In the genomic region with DNA sequence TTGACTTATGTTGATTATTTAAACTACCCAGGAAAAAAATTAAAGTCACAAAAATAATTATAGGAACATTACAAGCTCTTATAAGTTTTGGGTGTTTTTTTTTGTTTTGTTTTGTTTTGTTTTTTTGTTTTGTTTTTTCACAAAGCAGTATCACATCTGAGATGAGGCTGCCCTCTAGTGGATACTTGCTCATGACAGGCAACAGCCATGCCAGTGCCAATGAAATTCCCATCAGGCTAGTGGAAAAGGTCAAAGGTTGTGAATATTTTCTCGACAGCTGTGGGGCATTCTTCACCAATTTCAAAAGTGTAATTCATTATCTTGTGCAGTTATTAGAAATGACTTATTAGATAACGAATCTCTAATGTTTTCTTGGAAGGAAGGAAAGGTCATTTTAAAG, we compare ENCODE assay signal across 9 mouse cellular contexts.
DNase-seq lines count a peak whose midpoint lies in the region; ATAC-seq and TF ChIP-seq lines count a peak whose summit lies in the region.
"Had no signal": no experiment of that assay in that cellular context is flagged by ENCODE, and none has a peak within 500 bp of the region (broad histone marks: within the 10 kb centered on the region; RNA-seq: fewer than 3 reads in every experiment).

No protein-coding gene starts in this region.

- H3K36me3 ChIP-seq in forebrain, postnatal 0 days (ENCODE audit: insufficient read depth): no peaks in the 10 kb centered on the region
- no peaks in the 10 kb centered on the region for H3K36me3 ChIP-seq in forebrain, embryonic 16.5 days (ENCODE audit: control insufficient read depth, insufficient read depth)
- H3K36me3 ChIP-seq: lung, embryonic 15.5 days had no signal

- no peak overlapping the region for H3K9ac ChIP-seq in forebrain, postnatal 0 days
- H3K9ac ChIP-seq in forebrain, embryonic 16.5 days (replicated peaks; ENCODE audit: low read depth, low read length): no peak overlapping the region
- H3K9ac ChIP-seq: lung, embryonic 15.5 days had no signal

- peak; percentile 86 for TF ChIP-seq CTCF in forebrain, postnatal 0 days (IDR thresholded peaks at IDR 0.05; ENCODE audit: low read depth)
- TF ChIP-seq CTCF in embryonic fibroblast, embryonic 13.5 days (IDR thresholded peaks at IDR 0.05; ENCODE audit: borderline replicate concordance, insufficient read depth, low read length): peak; percentile 14; the same call in 1 of the 2 replicates

- H3K4me1 ChIP-seq in forebrain, postnatal 0 days (ENCODE audit: insufficient read depth): 0 out of 2 replicates have a peak, but pooled peaks cover 3% of the 10 kb centered on the region
- H3K4me1 ChIP-seq in forebrain, embryonic 16.5 days (replicated peaks; ENCODE audit: control insufficient read depth, insufficient read depth, low read length): no peaks in the 10 kb centered on the region; the same call in none of the 2 replicates
- peaks cover 7% of the 10 kb centered on the region; the same call in 1 of the 2 replicates for H3K4me1 ChIP-seq in embryonic fibroblast, embryonic 13.5 days (ENCODE audit: control insufficient read depth, insufficient read depth, low read length)

- DNase-seq in forebrain, postnatal 0 days: peak; percentile 81
- peak; percentile 57 for DNase-seq in urinary bladder, postnatal 25 days (ENCODE audit: low spot score)
- DNase-seq in urinary bladder, postnatal 10 days (ENCODE audit: low spot score): no peak
- peak; percentile 74 for DNase-seq in layer of hippocampus, adult 11-12 months (ENCODE audit: low spot score)
- peak; percentile 55 for DNase-seq in mesoderm, embryonic 11.5 days (ENCODE audit: low read depth, low spot score)
- DNase-seq in ovary, postnatal 10 days (ENCODE audit: low spot score): no peak

- peaks cover 6% of the 10 kb centered on the region for H3K27me3 ChIP-seq in forebrain, postnatal 0 days (ENCODE audit: insufficient read depth, low read length)
- H3K27me3 ChIP-seq in forebrain, embryonic 16.5 days (replicated peaks; ENCODE audit: control insufficient read depth, insufficient read depth, low read length): peaks cover 22% of the 10 kb centered on the region

- H3K27ac ChIP-seq in forebrain, postnatal 0 days (ENCODE audit: low read depth, low read length): no peak overlapping the region
- no peak overlapping the region for H3K27ac ChIP-seq in forebrain, embryonic 16.5 days (ENCODE audit: low read length)
- no peak overlapping the region for H3K27ac ChIP-seq in embryonic fibroblast, embryonic 13.5 days (ENCODE audit: insufficient read depth, low read length)
- H3K27ac ChIP-seq: lung, embryonic 15.5 days had no signal

- no peak for ATAC-seq in forebrain, postnatal 0 days
- ATAC-seq in forebrain, embryonic 16.5 days: no peak

- H3K9me3 ChIP-seq in forebrain, postnatal 0 days (ENCODE audit: low read length): no peaks in the 10 kb centered on the region
- no peaks in the 10 kb centered on the region for H3K9me3 ChIP-seq in forebrain, embryonic 16.5 days (ENCODE audit: control insufficient read depth, low read length)
- H3K9me3 ChIP-seq: lung, embryonic 15.5 days had no signal

- no peak for TF ChIP-seq POLR2A in embryonic fibroblast, embryonic 13.5 days (IDR thresholded peaks at IDR 0.05; ENCODE audit: low read depth, low read length)

- no peak overlapping the region for H3K4me3 ChIP-seq in forebrain, postnatal 0 days (ENCODE audit: low read depth, low read length)
- H3K4me3 ChIP-seq in forebrain, embryonic 16.5 days (replicated peaks; ENCODE audit: low read length): no peak overlapping the region
- no peak overlapping the region for H3K4me3 ChIP-seq in embryonic fibroblast, embryonic 13.5 days (ENCODE audit: insufficient read depth, low read length)
- H3K4me3 ChIP-seq: lung, embryonic 15.5 days had no signal

- H3K4me2 ChIP-seq in forebrain, postnatal 0 days (ENCODE audit: low read depth): no peak overlapping the region
- H3K4me2 ChIP-seq in forebrain, embryonic 16.5 days (ENCODE audit: low read length): no peak overlapping the region
- H3K4me2 ChIP-seq: lung, embryonic 15.5 days had no signal

- WGBS in forebrain, postnatal 0 days: 13% methylated on average over 2 of the region's 2 CpGs
- 7% methylated on average over 2 of the region's 2 CpGs for WGBS in forebrain, embryonic 16.5 days

Comparison
In these comparisons a context has a peak if more than half of its experiments do, and no peak if none do; other contexts are left out.
1. DNase-seq: peak in forebrain, postnatal 0 days (single experiment), urinary bladder, postnatal 25 days (single experiment), layer of hippocampus, adult 11-12 months (single experiment) and mesoderm, embryonic 11.5 days (single experiment); none in urinary bladder, postnatal 10 days (single experiment) and ovary, postnatal 10 days (single experiment).